Comparison of ENCODE assay signal across 28 mouse cellular contexts in the genomic region with DNA sequence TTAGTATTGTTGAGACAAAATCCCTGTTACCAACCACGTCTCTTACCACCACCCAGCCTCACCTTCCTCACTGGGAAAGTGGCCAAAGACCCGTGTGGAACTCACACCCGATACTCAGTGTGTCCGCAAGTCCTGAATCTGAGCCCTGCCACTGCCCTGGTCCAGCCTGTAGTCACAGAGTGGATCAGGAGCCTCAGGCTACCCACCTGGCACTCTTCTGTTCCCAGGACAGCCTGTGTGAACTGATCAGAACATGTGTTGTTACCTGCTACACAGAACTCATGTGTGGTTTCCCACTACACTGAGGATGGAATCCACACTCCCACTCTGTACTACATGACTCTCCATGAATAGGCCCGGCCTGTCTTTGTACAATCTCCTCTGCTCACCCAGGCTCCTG. TPM values are rescaled to one million over a fixed set of nuclear protein-coding genes. Genes with fewer than 3 reads are reported as not detected.
"Had no signal": no experiment of that assay in that cellular context is flagged by ENCODE, and none has a peak within 500 bp of the region (broad histone marks: within the 10 kb centered on the region; RNA-seq: fewer than 3 reads in every experiment).

No protein-coding gene starts in this region.

- H3K4me1 ChIP-seq: lung, embryonic 15.5 days; midbrain, embryonic 13.5 days; midbrain, embryonic 15.5 days; neural tube, embryonic 12.5 days had no signal

- H3K27ac ChIP-seq: lung, embryonic 15.5 days; macrophage; midbrain, embryonic 13.5 days; midbrain, embryonic 15.5 days; neural tube, embryonic 12.5 days had no signal

- DNase-seq: lung, adult 2 months; lung, postnatal 14 days; lung, postnatal 36 days; retina, postnatal 1 day; right cerebral cortex, adult 18-20 months; right cerebral cortex, postnatal 25 days; right cerebral cortex, postnatal 4 days; spleen, adult 18-20 months; thymus, adult 18-20 months; thymus, postnatal 14 days; thymus, postnatal 36 days had no signal

- H3K9me3 ChIP-seq: lung, embryonic 15.5 days; megakaryocyte, embryonic 14.5 days; midbrain, embryonic 13.5 days; midbrain, embryonic 15.5 days; neural tube, embryonic 12.5 days had no signal

- H3K27me3 ChIP-seq: lung, embryonic 15.5 days; midbrain, embryonic 13.5 days; midbrain, embryonic 15.5 days; neural tube, embryonic 12.5 days had no signal

- H3K36me3 ChIP-seq: lung, embryonic 15.5 days; midbrain, embryonic 13.5 days; midbrain, embryonic 15.5 days; neural tube, embryonic 12.5 days had no signal

- ATAC-seq: lung, postnatal 0 days; midbrain, embryonic 13.5 days; midbrain, embryonic 15.5 days had no signal

- H3K4me2 ChIP-seq: lung, embryonic 15.5 days; midbrain, embryonic 11.5 days; midbrain, embryonic 13.5 days; midbrain, embryonic 15.5 days; neural tube, embryonic 12.5 days had no signal

- H3K9ac ChIP-seq: lung, embryonic 15.5 days; midbrain, embryonic 13.5 days; midbrain, embryonic 15.5 days; neural tube, embryonic 12.5 days had no signal

- H3K4me3 ChIP-seq: lung, embryonic 15.5 days; megakaryocyte, embryonic 14.5 days; midbrain, embryonic 13.5 days; midbrain, embryonic 15.5 days; neural tube, embryonic 12.5 days had no signal

RNA-seq across cellular contexts. Expression of gene Spata45, which starts 5.7 kb away (rescaled TPM):
- total RNA-seq: megakaryocyte progenitor cell, adult 5-6 weeks; midbrain, postnatal 0 days; monocyte, adult 5-6 weeks; neutrophil, adult 5-6 weeks had no signal
- polyA plus RNA-seq: lung, adult 2 months; lung, embryonic 15.5 days; lung, postnatal 0 days; macrophage; midbrain, embryonic 11.5 days; midbrain, embryonic 13.5 days; midbrain, embryonic 15.5 days; midbrain, postnatal 0 days; neural tube, embryonic 14.5 days; small intestine, adult 2 months; stomach, embryonic 14.5 days; stomach, embryonic 16.5 days; thymus, postnatal 0 days had no signal
